Mouse (Mus musculus) CH12.LX (cell line): ENCODE measurements around the gene Rgl1.

ENCODE experiments used
- CTCF ChIP-seq, 2 experiments: IDR thresholded peaks in 1 of 2; conservative IDR thresholded peaks in 1 of 2; 2 replicates each; pipeline ENCODE4 v1.5.1; 2011 to 2012; ENCODE audit warnings: low read depth in 2 of 2, low read length in 2 of 2, improper control_type of control experiment in 1 of 2, inconsistent platforms in 1 of 2, mild to moderate bottlenecking in 1 of 2, moderate library complexity in 1 of 2
- JUN ChIP-seq: IDR thresholded peaks from 2 replicates; pipeline ENCODE4 v1.6.1; 2011; ENCODE audit warnings: low read depth, mild to moderate bottlenecking, low read length, improper control_type of control experiment, moderate library complexity; ENCODE audit not compliant: insufficient read depth
- MAFK ChIP-seq: IDR thresholded peaks from 2 replicates; pipeline ENCODE4 v1.6.1; 2011; ENCODE audit warnings: low read length, improper control_type of control experiment; ENCODE audit not compliant: insufficient replicate concordance
- NRF1 ChIP-seq: IDR thresholded peaks from 2 replicates; pipeline ENCODE4 v1.6.1; 2014; ENCODE audit warnings: low read depth, mild to moderate bottlenecking, inconsistent platforms, low read length, improper control_type of control experiment, moderate library complexity
- POLR2A ChIP-seq: IDR thresholded peaks from 2 replicates; pipeline ENCODE4 v1.6.1; 2011; ENCODE audit warnings: low read depth, mild to moderate bottlenecking, improper control_type of control experiment, low read length
- SIN3A ChIP-seq: IDR thresholded peaks from 2 replicates; pipeline ENCODE4 v1.6.1; 2012; ENCODE audit warnings: low read length, improper control_type of control experiment, inconsistent platforms
- UBTF ChIP-seq: IDR thresholded peaks from 2 replicates; pipeline ENCODE4 v1.6.1; 2012; ENCODE audit warnings: low read depth, mild to moderate bottlenecking, inconsistent platforms, low read length, improper control_type of control experiment, moderate library complexity

GRCm38 (mm10) chr1:152625651-152626050 is 140.5 kb downstream of the Rgl1 start:
- TF ChIP-seq SIN3A = no peak
- TF ChIP-seq NRF1 = no peak
- TF ChIP-seq UBTF = no peak
- no peak for TF ChIP-seq CTCF (conservative IDR thresholded peaks at IDR 0.05 in 1 of 2, IDR thresholded peaks at IDR 0.05 in 1 of 2; ENCODE audit: low read depth in 2 of 2, low read length in 2 of 2)
- no peak for TF ChIP-seq POLR2A
- TF ChIP-seq MAFK = no peak
- TF ChIP-seq JUN = no peak
